Mouse (Mus musculus): Measurements from ENCODE around the gene Syt12.

Gene Syt12

GRCm38 (mm10) chr19:4477345-4478189, at the start of gene Syt12:
TSS of gene Syt12 (minus strand) at chr19:4477447.
- no peak for DNase-seq (ENCODE audit: low read depth, low spot score)

- DNase-seq (ENCODE audit: low read depth, low spot score): no peak
Observed at GRCm38 (mm10) chr19:4521426-4522050, 44.3 kb upstream of the Syt12 start.

- no peak for DNase-seq (ENCODE audit: low read depth, low spot score)
Observed at GRCm38 (mm10) chr19:4517483-4517882, 40.2 kb upstream of the Syt12 start.

DNA sequence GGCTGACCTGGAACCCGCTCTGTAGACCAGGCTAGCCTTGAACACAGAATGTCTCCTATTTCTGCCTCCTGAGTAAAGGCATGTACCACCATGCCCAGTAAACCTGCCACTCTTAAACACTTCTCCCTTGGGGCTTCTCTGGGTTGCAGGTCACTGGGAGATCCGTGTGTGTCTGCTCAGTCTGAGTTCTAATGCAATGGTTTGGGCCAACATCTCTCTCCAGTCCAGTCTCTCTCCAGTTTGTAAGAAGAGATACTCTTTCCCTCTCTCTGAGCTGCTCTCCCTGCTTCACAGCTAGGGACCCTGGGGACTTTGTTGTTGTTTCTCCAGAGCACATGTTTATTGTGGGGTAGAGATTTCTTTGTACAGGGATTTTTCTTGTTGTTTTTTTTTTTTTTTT, 39.0 kb upstream of the Syt12 start:
- no peak for DNase-seq (ENCODE audit: low read depth, low spot score)

GRCm38 (mm10) chr19:4515746-4516145, 38.5 kb upstream of the Syt12 start:
- DNase-seq (ENCODE audit: low read depth, low spot score): peak; percentile 73

GRCm38 (mm10) chr19:4513236-4513858, 36.1 kb upstream of the Syt12 start:
- no peak for DNase-seq (ENCODE audit: low read depth, low spot score)

- DNase-seq (ENCODE audit: low read depth, low spot score): no peak
Observed at GRCm38 (mm10) chr19:4511116-4511841, 34.0 kb upstream of the Syt12 start.

DNA sequence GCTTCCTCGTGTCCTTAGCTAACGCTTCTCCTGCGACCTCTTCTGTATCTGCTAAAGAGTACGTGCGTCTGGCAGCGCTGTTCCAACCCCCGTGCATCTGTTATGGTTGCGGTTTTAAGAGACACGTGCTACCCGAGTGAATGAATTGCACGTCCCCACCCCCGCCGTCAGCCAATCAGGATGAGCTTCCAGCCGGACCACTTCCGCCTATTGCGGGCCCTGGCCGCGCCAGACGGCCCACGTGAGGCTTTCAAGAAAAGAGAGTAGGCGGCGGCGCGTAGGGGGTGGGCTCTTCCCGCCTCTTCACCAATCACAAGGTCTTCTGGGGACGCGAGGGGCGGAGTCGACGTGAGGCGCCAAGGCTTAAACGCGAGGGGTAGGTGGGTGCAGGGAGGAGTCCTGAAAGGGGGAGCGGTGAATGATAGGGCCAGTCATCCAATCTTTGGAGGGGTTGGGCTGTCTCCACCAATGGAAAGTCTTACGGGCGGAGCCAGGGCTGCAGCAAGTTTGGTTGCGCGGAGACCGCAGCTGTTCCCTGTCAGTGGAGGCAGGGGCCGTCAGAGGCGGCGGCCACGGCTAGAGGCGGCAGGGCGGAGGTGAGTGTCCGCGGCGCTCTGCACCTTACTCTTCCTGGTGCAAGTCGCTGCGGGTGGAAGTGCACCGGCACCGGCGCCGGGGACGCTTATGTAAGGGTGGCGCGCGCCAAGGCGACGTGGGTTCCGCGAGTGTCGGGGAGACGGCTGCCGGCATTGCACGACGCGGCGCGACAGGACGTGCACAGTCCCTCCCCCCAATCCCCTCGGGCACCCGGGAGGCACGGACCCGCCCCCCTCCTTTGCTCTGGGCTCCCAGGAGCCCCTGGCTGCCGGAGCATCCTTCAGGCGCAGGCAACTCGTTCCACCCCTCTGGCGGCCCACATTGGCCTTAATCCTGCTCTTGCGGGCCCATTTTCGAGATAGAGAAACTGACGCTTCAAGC, 33.0 kb upstream of the Syt12 start, which contains the start of gene Pcx:
TSS of gene Pcx (plus strand) at position 487 of the 978 bp plus-strand sequence.
- peak; percentile 99 for DNase-seq (ENCODE audit: low read depth, low spot score)

GRCm38 (mm10) chr19:4507746-4508145, 30.5 kb upstream of the Syt12 start:
- no peak for DNase-seq (ENCODE audit: low read depth, low spot score)

GRCm38 (mm10) chr19:4504830-4505229, 27.6 kb upstream of the Syt12 start:
- no peak for DNase-seq (ENCODE audit: low read depth, low spot score)

DNA sequence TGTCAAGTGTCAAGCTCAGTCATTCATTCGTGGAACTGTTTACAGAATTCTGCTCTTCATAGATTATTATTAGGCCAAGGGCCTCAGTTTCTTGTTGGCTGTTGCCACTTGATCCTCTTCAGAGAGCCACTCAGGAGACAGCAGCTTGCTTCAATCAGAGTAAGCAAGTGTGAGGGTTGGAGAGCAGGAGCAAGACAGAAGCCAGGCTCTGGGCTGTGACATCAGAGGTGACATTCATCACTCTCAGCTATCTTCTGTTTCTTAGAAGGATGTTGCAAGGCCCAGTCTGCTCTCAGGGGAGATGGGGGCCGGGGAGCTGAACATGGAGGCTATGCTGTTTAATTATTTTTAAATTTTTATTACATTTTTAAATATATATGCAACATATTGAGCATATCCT, 25.5 kb upstream of the Syt12 start:
- no peak for DNase-seq (ENCODE audit: low read depth, low spot score)

- peak; percentile 13 for DNase-seq (ENCODE audit: low read depth, low spot score)
Observed at GRCm38 (mm10) chr19:4498062-4498933, 21.1 kb upstream of the Syt12 start, which contains the start of gene 2010003K11Rik. TSS of gene 2010003K11Rik (minus strand) at chr19:4498583.

DNA sequence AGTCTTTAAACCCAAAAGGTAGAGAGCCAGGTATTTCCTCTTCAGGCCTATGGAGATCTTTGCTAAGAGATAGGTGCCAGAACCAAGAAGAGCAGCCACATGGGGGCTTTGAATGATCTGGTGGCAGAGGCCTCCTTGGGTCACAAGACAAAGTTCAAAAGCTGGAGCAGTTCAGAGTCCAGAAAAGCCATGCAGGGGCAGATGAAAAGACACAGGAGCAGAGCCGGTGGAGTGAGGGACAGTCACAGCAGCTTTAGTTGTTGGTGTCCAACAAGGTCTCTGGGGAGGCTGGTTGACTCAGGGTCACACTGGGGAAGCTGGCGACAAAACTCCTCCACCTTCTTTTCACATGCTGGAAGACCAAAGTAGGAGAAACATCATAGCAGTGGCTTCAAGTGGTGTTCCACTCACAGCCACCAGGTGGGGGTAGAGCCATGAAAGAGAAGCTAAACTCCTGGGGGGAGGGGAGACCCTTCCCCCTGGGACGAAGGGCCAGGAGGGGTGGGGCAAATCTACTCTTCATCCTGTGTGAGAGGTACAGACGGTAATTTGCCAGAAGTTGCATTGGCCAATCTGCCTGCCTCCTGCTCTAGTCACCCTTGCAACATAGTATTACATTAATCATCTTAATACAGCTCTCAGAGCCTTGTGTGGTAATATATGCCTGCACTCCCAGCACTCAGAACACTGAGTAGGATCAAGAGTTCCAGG, 20.2 kb upstream of the Syt12 start:
- peak; percentile 90 for DNase-seq (ENCODE audit: low read depth, low spot score)

GRCm38 (mm10) chr19:4496535-4497262, 19.5 kb upstream of the Syt12 start:
- DNase-seq (ENCODE audit: low read depth, low spot score): no peak

GRCm38 (mm10) chr19:4495814-4496213, 18.6 kb upstream of the Syt12 start:
- no peak for DNase-seq (ENCODE audit: low read depth, low spot score)

GRCm38 (mm10) chr19:4494707-4495106, 17.5 kb upstream of the Syt12 start:
- DNase-seq (ENCODE audit: low read depth, low spot score): no peak

GRCm38 (mm10) chr19:4492526-4493296, 15.5 kb upstream of the Syt12 start:
- no peak for DNase-seq (ENCODE audit: low read depth, low spot score)

All from mesoderm, embryonic 11.5 days (tissue).